Mouse (Mus musculus) limb, embryonic 11.5 days (tissue): ENCODE measurements around the gene Ppid. TPM values are rescaled to one million over a fixed set of nuclear protein-coding genes. Genes with fewer than 3 reads are reported as not detected.

ENCODE experiments used
- ATAC-seq: fragments of 200-750 bp; cut with Nextera tagmentation; 2 replicates; pipeline ENCODE4 v1.8.0; 2017; ENCODE audit warnings: low read depth; ENCODE audit not compliant: insufficient number of reproducible peaks, low FRiP score, low TSS enrichment
- DNase-seq: peaks from one replicate; pipeline ENCODE4 v3.0.0-alpha.2; 2015; ENCODE audit warnings: low spot score
- H3K27ac ChIP-seq: fragments of 300-500 bp; sonication (generic); replicated peaks from 2 replicates; pipeline ENCODE4 v1.5.1; 2014; ENCODE audit warnings: low read depth, mild to moderate bottlenecking, low read length
- H3K27me3 ChIP-seq: fragments of 300-500 bp; sonication (generic); 2 replicates; pipeline ENCODE4 v1.6.1; 2014; ENCODE audit warnings: mild to moderate bottlenecking, low read length, mixed read lengths; ENCODE audit not compliant: control insufficient read depth, insufficient read depth
- H3K36me3 ChIP-seq: fragments of 300-500 bp; sonication (generic); 2 replicates; pipeline ENCODE4 v1.6.1; 2014; ENCODE audit warnings: mild to moderate bottlenecking, low read length, moderate library complexity, mixed read lengths; ENCODE audit not compliant: control insufficient read depth, insufficient read depth
- H3K4me1 ChIP-seq: fragments of 300-500 bp; sonication (generic); 2 replicates; pipeline ENCODE4 v1.6.1; 2014; ENCODE audit warnings: low read length, mixed read lengths; ENCODE audit not compliant: control insufficient read depth, insufficient read depth
- H3K4me2 ChIP-seq: fragments of 300-500 bp; sonication (generic); 2 replicates; pipeline ENCODE4 v1.6.1; 2014; ENCODE audit warnings: low read depth, mild to moderate bottlenecking, moderate library complexity; ENCODE audit not compliant: severe bottlenecking
- H3K4me3 ChIP-seq: fragments of 300-500 bp; sonication (generic); 2 replicates; pipeline ENCODE4 v1.5.1; 2014; ENCODE audit warnings: low read depth, low read length
- H3K9ac ChIP-seq: fragments of 300-500 bp; sonication (generic); 2 replicates; pipeline ENCODE4 v1.6.1; 2014; ENCODE audit warnings: mild to moderate bottlenecking, low read length
- H3K9me3 ChIP-seq: fragments of 300-500 bp; sonication (generic); 2 replicates; pipeline ENCODE4 v1.6.1; 2016; ENCODE audit warnings: low read length; ENCODE audit not compliant: control insufficient read depth
- WGBS: fragments of 180-500 bp; shearing (Covaris S2); extraction: QIAGEN DNeasy Blood & Tissue Kit; methylation state at CpG from one replicate; pipeline ENCODE4 v1.1.7; 2014; 5-methylcytosine and 5-hydroxymethylcytosine counted together
- polyA plus RNA-seq: library from polyadenylated mRNA; unstranded; fragments of >200 nt; fragmentation: Nextera tagmentation; extraction: Ambion mirVana; gene quantifications from 2 replicates; pipeline ENCODE4 v1.2.1, GENCODE M21; 2014

Ppid gene
- polyA plus RNA-seq, 1 experiment from 2014 or later, result 237 TPM

DNA sequence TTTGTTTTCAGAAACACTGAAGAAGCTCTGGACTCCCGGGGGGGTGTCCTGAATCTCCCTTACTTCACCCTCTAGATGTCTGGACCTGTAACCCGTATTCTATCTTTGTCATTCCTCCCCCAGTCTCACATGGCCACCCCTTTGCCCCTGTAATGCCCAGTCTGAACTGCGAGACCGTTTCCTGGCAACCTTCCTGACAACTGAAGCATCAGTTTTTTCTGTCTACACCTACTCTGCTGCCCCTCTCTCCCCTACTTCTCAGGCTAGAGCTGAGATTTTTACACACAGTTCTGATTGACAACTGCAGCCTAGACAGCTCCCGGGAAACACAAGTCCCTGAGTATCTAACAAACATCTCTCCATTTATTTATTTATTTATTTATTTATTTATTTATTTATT lies 14.3 kb upstream of the Ppid start:
- Histone ChIP-seq H3K36me3 (no peaks in the 10 kb centered on the region), H3K9me3 (no peaks in the 10 kb centered on the region), H3K9ac (no peak overlapping the region), H3K27me3 (no peaks in the 10 kb centered on the region), H3K27ac (no peak overlapping the region), H3K4me2 (no peak overlapping the region), H3K4me1 (0 out of 2 replicates have a peak, but pooled peaks cover 3% of the 10 kb centered on the region), H3K4me3 (no peak overlapping the region)
- DNase-seq (no peak), ATAC-seq (no peak)
- WGBS, result 46% methylated on average over 5 of the region's 5 CpGs

DNA sequence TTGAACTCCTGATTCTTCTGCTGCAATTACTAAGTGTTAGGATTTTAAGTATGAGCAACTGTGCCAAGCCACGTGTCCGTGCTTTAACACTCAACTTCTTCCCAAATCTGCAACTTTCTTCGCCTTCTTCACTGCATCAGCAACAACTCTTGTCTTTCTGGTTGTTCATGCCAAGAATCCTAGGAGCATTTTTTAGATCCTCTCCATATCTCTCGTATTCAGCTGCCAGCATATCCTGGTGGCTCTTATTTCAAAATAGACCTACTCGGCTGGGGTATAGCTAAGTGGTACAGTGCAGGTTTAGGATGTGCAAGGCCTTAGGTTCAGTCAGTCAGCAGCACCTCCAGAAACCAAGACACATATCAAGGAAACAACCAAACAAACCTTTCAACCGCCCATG lies 13.5 kb upstream of the Ppid start:
- no peak overlapping the region for H3K9ac ChIP-seq
- H3K4me3 ChIP-seq, result no peak overlapping the region
- no peak for DNase-seq
- no peak for ATAC-seq
- H3K4me2 ChIP-seq, result no peak overlapping the region
- H3K9me3 ChIP-seq, result no peaks in the 10 kb centered on the region
- no peaks in the 10 kb centered on the region for H3K27me3 ChIP-seq
- H3K4me1 ChIP-seq, result 0 out of 2 replicates have a peak, but pooled peaks cover 3% of the 10 kb centered on the region
- H3K27ac ChIP-seq, result no peak overlapping the region
- 87% methylated on average over 6 of the region's 6 CpGs for WGBS
- H3K36me3 ChIP-seq, result no peaks in the 10 kb centered on the region

DNA sequence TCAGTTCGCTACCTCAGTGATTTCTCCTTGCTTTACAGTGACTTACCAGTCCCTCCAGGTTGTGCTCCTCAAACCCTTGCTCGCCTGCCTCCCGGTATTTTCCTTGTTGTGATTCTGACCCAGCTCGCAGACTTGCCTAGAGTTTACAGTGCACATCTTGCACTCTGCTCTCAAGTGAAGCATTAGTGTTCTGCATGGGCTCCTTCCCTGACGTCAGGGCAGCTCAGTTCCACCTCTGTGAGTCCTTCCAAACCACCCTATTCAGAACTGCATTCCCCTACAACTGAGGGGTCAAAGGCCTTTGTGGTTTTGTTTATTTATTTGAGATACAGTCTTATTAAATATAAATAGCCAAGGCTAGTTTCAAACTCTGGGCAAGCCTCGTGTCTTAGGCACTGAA lies 13.0 kb upstream of the Ppid start:
- H3K27me3 ChIP-seq, result no peaks in the 10 kb centered on the region
- no peak overlapping the region for H3K4me2 ChIP-seq
- H3K9ac ChIP-seq, result no peak overlapping the region
- no peak overlapping the region for H3K4me3 ChIP-seq
- H3K9me3 ChIP-seq, result no peaks in the 10 kb centered on the region
- H3K36me3 ChIP-seq, result no peaks in the 10 kb centered on the region
- DNase-seq (no peak), ATAC-seq (no peak)
- 0 out of 2 replicates have a peak, but pooled peaks cover 3% of the 10 kb centered on the region for H3K4me1 ChIP-seq
- no peak overlapping the region for H3K27ac ChIP-seq
- 77% methylated on average over 6 of the region's 6 CpGs for WGBS

DNA sequence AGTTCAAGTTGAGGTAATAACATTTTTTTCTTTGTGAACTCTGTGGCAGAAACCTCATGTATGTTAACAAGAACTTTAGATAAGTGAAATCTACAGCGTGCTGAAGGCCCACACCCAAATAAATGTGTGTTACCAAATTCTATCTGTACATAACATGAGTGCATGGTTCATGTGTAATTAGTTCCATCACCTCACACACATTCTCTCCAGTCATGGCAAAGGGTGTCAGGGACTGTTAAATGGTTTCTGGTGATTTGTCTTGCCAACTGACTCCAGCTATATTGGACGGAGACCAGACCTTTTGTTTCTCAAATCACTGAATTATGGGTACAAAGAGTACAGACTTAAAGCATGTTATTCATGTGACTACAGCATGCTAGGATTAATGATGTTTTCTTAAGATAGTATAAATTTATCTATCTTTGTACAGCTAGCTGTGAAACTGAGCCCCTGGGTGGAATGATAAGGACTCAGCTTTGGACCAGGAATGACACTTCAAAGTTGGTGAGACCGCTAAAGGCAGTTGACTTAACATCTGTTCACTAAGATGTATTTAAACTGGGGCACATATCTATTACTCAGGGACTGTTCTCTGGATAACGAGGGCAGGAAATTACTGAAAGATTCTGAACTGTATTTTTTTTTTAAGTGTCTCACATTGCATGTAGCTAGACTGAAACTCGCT lies 11.1 kb upstream of the Ppid start:
- Histone ChIP-seq H3K27ac (no peak overlapping the region), H3K36me3 (no peaks in the 10 kb centered on the region), H3K27me3 (no peaks in the 10 kb centered on the region), H3K4me1 (0 out of 2 replicates have a peak, but pooled peaks cover 3% of the 10 kb centered on the region), H3K4me2 (no peak overlapping the region), H3K4me3 (no peak overlapping the region), H3K9ac (no peak overlapping the region), H3K9me3 (no peaks in the 10 kb centered on the region)
- DNase-seq (no peak), ATAC-seq (no peak)
- WGBS, result 77% methylated on average over 5 of the region's 5 CpGs

- H3K4me2 ChIP-seq, result no peak overlapping the region
- 8% methylated on average over 6 of the region's 6 CpGs for WGBS
- H3K9me3 ChIP-seq, result no peaks in the 10 kb centered on the region
- H3K4me1 ChIP-seq, result no peaks in the 10 kb centered on the region
- no peak overlapping the region for H3K9ac ChIP-seq
- ATAC-seq, result peak; percentile 74
- no peaks in the 10 kb centered on the region for H3K36me3 ChIP-seq
- H3K27me3 ChIP-seq, result no peaks in the 10 kb centered on the region
- H3K4me3 ChIP-seq, result no peak overlapping the region
- DNase-seq, result peak; percentile 96
- H3K27ac ChIP-seq, result no peak overlapping the region
Measured at GRCm38 (mm10) chr3:79586804-79587203, 4.3 kb upstream of the Ppid start.

DNA sequence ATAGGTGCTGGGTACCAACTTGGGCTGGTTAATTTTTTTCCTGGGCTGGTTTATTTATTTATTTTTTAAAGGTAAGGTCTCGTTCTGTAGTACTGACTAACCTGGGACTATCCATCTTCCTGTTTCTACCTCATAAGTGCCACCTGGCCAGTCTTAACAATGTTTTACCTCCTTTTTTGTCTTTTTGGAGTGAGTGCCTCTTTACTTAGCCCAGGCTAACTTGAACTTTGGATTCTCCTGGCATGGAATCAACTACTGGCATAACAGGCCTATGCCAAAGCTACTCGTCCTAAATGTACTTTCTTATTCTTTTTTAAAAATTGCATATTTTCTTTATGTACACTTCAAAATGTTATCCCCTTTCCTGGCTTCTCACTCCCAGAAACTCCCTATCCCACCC lies 1.5 kb upstream of the Ppid start:
- H3K9me3 ChIP-seq, result no peaks in the 10 kb centered on the region
- H3K27ac ChIP-seq, result no peak overlapping the region
- ATAC-seq (no peak), DNase-seq (no peak)
- WGBS, result 83% methylated on average over 2 of the region's 2 CpGs
- H3K4me3 ChIP-seq, result no peak overlapping the region
- no peak overlapping the region for H3K4me2 ChIP-seq
- H3K27me3 ChIP-seq, result no peaks in the 10 kb centered on the region
- peaks cover 3% of the 10 kb centered on the region; the same call in 1 of the 2 replicates for H3K36me3 ChIP-seq
- H3K9ac ChIP-seq, result no peak overlapping the region
- H3K4me1 ChIP-seq, result 0 out of 2 replicates have a peak, but pooled peaks cover 3% of the 10 kb centered on the region

GRCm38 (mm10) chr3:79591793-79592471 lies 790 bp downstream of the Ppid start:
- Histone ChIP-seq H3K9ac (peak overlapping the region; percentile 68), H3K9me3 (no peaks in the 10 kb centered on the region), H3K4me3 (peak overlapping the region; percentile 58), H3K27ac (peak overlapping the region; percentile 67; the same call in 1 of the 2 replicates), H3K36me3 (peaks cover 7% of the 10 kb centered on the region; the same call in 1 of the 2 replicates), H3K4me2 (peak overlapping the region; percentile 63), H3K4me1 (0 out of 2 replicates have a peak, but pooled peaks cover 3% of the 10 kb centered on the region), H3K27me3 (no peaks in the 10 kb centered on the region)
- 6% methylated on average over 15 of the region's 15 CpGs for WGBS
- DNase-seq (no peak), ATAC-seq (no peak)

GRCm38 (mm10) chr3:79595468-79595867 lies 4.3 kb downstream of the Ppid start:
- H3K27me3 ChIP-seq, result no peaks in the 10 kb centered on the region
- no peak for DNase-seq
- ATAC-seq, result no peak
- H3K4me2 ChIP-seq, result no peak overlapping the region
- H3K27ac ChIP-seq, result no peak overlapping the region
- H3K36me3 ChIP-seq, result peaks cover 13% of the 10 kb centered on the region; the same call in 1 of the 2 replicates
- 95% methylated on average over 7 of the region's 7 CpGs for WGBS
- no peaks in the 10 kb centered on the region for H3K9me3 ChIP-seq
- H3K9ac ChIP-seq, result no peak overlapping the region
- H3K4me3 ChIP-seq, result no peak overlapping the region
- 0 out of 2 replicates have a peak, but pooled peaks cover 3% of the 10 kb centered on the region for H3K4me1 ChIP-seq
